Mouse (Mus musculus) monocyte, adult 2 months (primary cell): Measurements from ENCODE around the gene Adcy5.

ENCODE experiments used
- DNase-seq, 2 experiments: peaks; one replicate each; pipeline ENCODE4 v3.0.0; 2022; ENCODE audit warnings: low spot score in 2 of 2, low read depth in 1 of 2

The Adcy5 gene

GRCm38 (mm10) chr16:35203511-35203910, 48.8 kb downstream of the Adcy5 start:
- DNase-seq: no peak

GRCm38 (mm10) chr16:35205681-35206080, 51.0 kb downstream of the Adcy5 start:
- DNase-seq: no peak

- no peak for DNase-seq
Measured at GRCm38 (mm10) chr16:35206426-35206825, 51.7 kb downstream of the Adcy5 start.

DNA sequence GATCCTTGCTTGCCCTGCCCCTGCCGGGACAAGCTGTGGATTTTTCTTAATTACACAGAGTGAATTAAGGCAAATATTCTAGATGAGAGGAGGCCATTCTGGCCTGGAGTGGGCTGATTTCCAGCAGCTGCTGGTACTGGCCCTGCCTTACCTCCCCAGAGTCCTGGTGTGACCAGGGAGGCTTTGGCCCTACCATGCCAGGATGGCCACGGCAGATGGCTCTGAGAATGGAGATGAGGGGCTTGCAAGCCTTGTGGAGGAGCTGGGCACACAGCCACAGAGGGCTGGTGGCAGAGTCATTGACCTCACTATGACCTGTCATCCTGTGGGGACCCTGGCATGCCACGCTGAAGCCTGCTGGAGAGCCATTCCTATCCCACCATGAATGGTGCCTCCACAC, 54.1 kb downstream of the Adcy5 start:
- no peak for DNase-seq

GRCm38 (mm10) chr16:35209753-35210152, 55.1 kb downstream of the Adcy5 start:
- no peak for DNase-seq

DNA sequence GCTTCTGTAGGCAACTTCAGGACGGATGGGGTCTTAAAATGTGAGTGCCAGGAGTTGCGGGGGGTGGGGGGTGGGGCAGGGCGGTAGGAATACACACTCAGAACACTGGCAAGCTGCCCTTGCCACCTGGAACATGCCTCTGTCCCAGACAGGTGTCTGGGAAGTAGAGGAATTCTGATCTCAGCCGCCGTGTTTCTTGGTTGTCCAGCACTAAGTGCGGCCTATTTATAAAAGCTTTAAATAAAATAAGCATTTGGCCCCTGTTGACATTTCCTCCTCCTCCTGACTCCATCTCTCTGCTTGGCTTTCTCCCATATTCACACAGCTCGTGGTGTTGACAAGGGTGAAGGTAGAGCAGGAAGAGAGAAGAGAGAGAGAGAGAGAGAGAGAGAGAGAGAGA, 60.4 kb downstream of the Adcy5 start:
- no peak for DNase-seq

DNA sequence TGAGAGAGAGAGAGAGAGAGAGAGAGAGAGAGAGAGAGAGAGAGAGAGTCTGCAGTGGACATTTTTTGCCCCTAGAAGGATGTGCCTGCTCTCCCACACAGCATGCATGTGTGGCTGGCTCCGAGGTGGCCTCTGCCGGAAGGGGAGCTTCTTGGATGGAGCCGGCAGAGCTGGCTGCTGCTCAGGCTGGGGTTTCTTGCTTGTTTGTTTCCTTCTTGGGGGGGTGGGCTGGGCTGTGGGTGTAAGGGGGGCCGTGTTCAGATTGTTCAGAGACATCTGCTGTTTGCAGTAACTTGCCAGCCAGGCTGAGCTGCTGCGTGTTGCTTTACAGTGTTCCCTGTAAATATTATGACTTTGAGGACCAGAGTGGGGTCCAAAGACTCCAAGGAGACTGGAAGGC, 60.8 kb downstream of the Adcy5 start:
- no peak for DNase-seq

- DNase-seq: no peak
Measured at GRCm38 (mm10) chr16:35216826-35217491, 62.3 kb downstream of the Adcy5 start.

- no peak for DNase-seq
Measured at GRCm38 (mm10) chr16:35220412-35220811, 65.7 kb downstream of the Adcy5 start.

GRCm38 (mm10) chr16:35221581-35221980, 66.9 kb downstream of the Adcy5 start:
- no peak for DNase-seq

GRCm38 (mm10) chr16:35223930-35224329, 69.3 kb downstream of the Adcy5 start:
- no peak for DNase-seq

GRCm38 (mm10) chr16:35224716-35225115, 70.0 kb downstream of the Adcy5 start:
- no peak for DNase-seq

GRCm38 (mm10) chr16:35229582-35229981, 74.9 kb downstream of the Adcy5 start:
- no peak for DNase-seq

- DNase-seq: no peak
Measured at GRCm38 (mm10) chr16:35232153-35232750, 77.6 kb downstream of the Adcy5 start.

GRCm38 (mm10) chr16:35233329-35233728, 78.7 kb downstream of the Adcy5 start:
- DNase-seq: no peak

DNA sequence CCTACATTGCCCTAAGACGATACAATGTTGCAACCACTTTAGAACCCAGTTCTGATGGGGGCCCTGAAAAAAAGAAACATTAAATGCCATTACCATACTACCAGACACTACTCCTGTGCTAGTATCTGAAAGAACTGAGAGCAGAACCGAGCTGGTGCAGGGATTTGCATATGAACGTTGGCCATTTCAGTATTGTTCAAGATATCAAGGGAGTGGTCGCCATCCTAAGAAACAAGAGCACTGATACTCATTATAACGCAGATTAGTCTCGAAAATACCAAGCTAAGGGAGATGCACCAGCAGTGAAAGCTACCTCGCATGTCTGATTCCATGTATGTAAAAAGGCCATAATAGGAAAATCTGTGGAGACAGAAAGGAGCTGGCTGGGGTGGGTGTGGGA, 82.4 kb downstream of the Adcy5 start:
- no peak for DNase-seq

DNA sequence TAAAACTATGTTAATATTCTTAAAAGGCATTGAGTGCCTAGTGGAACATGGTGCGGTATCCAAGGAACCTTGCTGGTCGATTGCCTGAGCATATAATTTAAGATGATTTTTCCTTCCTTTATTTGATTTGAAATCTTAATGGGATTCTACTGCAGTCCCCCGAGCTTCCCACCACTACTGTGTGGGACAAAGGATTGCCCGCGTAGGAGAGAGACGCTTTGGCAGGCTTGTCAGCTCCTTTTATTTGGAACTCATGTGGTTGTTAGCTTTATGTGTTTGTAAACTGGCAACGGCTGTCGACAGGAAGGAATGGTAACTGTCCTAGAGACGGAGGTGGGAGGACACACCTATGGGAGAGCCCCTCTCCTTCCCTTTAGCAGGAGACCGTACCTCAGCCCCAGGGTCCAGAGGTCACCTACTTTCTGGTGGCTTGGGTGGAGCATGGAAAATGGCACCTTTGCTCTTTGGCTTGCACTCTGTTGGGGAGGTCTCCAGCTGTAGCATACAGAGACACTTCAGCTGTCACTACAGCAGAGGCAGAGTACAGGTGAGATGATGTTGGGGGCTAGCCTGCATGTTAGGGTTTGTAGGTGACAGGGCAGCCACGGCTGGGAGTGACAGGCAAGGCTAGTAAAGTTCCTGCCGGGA, 84.8 kb downstream of the Adcy5 start:
- DNase-seq: no peak

DNA sequence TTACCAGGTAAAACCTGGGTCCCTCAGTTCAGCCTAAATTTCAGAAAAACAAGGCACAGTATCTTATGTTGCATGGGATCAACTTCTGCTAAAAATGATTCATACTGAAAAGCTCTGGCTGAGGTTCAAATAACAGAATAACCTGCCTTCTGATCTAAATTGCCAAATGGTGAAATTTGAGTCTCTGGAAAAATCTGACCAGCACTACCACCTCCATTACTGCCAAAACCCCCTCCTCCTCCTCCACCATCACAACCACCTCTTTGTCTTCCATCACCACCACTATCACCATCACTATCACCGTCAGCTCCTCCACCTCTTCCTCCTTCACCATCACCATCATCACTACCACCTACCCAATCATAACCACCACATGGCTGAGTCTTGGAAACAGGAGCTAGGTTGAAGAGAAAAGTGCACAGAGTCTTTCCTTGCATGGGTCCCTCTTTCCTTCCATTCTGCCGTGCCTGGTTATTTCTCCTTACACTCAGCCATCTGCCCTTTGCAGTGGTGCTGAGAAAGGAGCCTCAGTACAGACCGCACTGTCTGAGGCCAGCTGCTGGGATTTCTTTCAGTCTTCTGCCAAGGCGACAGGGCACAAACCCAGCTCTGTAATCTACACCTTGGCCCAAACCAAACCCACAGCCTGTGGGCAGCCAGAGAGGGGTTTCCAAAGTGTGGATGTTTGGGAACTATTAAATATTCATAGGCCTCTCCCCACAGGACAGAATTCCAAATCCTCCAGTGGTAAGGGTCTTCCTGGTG, 85.5 kb downstream of the Adcy5 start:
- no peak for DNase-seq

- DNase-seq: no peak
Measured at GRCm38 (mm10) chr16:35247364-35247763, 92.7 kb downstream of the Adcy5 start.

DNA sequence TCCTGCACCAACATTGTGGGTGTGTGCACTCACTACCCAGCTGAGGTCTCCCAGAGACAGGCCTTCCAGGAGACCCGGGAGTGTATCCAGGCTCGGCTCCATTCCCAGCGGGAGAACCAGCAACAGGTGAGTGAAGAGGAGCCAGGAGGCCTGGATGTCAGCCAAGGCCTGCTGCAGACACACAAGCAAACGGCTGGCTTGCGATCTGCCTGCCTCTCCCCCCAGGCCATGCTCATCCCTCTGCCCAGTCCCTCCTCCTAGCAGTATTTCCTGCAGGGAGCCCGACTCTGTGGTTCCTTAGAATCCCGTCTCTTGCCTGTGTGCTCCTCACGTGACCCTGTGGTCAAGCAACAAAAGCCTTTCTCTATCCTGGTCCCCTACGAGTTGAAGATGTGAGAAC, 94.1 kb downstream of the Adcy5 start:
- DNase-seq: no peak

DNA sequence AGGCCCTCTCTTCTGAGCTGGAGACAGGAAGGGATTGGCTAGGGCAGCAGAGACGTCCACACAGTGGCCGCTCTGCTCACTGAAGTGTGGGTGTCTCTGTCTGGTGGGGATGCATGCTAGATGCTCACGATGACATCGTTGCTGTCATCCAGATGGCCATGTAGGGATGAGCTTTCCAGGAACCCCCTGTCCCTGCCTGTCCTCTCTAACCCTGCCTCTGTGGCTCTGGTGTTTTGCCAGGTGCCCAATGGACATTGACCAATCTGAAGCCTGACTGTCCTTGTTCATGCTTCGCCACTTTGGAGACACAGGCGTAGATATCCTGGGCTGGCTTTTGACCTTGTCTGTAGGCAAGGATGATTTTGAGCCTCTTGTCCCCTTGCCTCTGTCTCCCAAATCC, 95.1 kb downstream of the Adcy5 start:
- no peak for DNase-seq

DNA sequence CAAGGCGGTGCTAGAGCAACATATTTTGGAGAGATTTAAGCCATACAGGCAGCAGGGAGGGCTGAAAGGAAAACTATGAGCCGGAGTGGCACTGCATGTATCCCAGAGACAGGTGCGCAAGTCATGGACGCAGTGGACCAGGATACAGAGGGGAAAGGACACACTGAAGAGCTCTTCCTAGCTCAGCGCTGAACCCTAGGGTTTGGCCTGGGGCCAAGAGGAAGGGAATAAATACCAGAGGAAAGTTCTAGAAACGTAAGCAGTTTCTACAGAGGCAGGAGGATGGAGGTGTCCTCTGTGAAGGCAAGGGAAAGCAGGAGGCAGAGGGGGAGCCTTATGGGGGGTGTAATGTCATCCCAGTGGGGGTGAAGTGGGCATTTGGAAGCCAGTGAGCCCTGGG, 97.0 kb downstream of the Adcy5 start:
- DNase-seq: no peak
